Mouse (Mus musculus) olfactory bulb, adult 2 months (tissue): ENCODE data around the gene P4ha1.

Source experiments
- CTCF ChIP-seq: fragments of 200-500 bp; IDR thresholded peaks from 2 replicates; pipeline ENCODE4 v1.5.1; 2012; ENCODE audit warnings: low read depth, mild to moderate bottlenecking, low read length, moderate library complexity; ENCODE audit not compliant: insufficient read depth
- POLR2A ChIP-seq: fragments of 200-500 bp; IDR thresholded peaks from 2 replicates; pipeline ENCODE4 v1.6.1; 2012; ENCODE audit warnings: mild to moderate bottlenecking, low read depth, low read length, moderate library complexity; ENCODE audit not compliant: insufficient read depth

DNA sequence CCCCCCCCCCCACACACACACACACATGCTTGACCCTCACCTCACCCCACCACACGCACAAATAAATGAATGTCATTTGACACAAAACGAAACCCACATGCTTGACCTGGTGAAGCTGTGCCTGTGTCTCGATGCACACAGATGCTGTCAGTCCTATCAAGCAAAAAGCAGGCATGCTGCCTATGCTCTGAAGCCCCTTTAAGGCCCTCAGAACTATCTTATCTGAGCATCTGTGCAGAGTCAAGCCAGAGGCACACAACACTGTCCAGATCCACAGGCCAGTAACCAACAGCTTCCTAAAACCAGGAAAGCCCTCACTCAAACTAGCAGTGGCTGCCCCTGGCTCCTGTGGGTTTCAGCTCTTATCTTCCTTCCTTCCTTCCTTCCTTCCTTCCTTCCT lies 35.4 kb upstream of the P4ha1 start:
- TF ChIP-seq POLR2A (no peak), CTCF (no peak)
